Mouse (Mus musculus) testis, postnatal 10 days (tissue): Measurements from ENCODE around the gene Gse1.

ENCODE experiments used
- DNase-seq: peaks from one replicate; pipeline ENCODE4 v3.0.0; 2021; ENCODE audit warnings: low spot score

The Gse1 gene

GRCm38 (mm10) chr8:120227891-120228591, at the start of gene Gse1:
Gse1 (plus strand) TSS chr8:120228456.
- DNase-seq: peak; percentile 90

GRCm38 (mm10) chr8:120179027-120179431, 49.2 kb upstream of the Gse1 start:
- DNase-seq: peak; percentile 96

DNA sequence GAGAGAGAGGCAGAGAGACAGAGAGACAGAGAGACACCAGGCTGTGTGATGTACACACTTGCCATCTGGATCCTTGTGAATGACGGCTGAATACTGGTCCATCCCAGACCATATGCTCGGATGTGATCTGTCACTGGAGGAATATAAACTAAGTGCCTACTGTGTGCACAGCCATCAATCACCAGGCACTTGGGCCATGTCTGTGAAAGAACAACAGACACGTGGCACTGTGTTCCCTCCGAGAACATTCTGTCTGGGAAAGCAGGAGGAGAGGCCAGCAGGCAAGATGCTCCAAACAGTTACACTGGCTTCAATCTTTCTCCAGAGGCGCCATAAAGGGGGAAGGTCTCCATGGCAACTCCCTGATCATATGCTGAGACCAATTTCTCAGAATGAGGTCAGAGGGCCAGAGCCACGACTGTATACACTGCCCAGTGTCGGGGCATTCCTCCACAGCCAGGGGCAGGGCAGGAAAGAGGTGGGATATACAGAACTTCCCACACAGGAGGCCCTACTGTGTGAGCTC, 47.7 kb upstream of the Gse1 start:
- DNase-seq: no peak

DNA sequence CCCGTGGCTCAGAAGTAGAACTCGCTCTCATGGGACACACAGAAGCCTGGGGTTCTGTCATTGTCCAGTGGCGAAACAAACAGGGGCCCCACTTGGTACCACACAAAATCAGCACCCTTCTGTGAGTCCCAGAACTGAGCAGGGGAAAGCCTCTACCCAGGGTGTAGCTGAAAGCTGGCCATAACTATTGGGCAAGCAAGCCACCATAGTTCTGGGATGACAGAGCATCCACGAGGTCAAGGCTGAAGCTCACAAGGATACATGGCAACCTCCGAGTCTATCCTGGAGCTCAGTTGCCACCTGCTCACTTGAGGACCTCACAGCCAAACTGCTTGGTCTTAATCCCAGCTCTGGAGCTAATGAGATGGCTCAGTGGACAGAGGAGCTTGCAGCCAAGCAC, 47.0 kb upstream of the Gse1 start:
- DNase-seq: no peak

- no peak for DNase-seq
These were observed 46.3 kb upstream of the Gse1 start for GRCm38 (mm10) chr8:120181861-120182414.

- peak; percentile 81 for DNase-seq
These were observed 43.9 kb upstream of the Gse1 start for GRCm38 (mm10) chr8:120184366-120184765.

- peak; percentile 78 for DNase-seq
These were observed 43.1 kb upstream of the Gse1 start for GRCm38 (mm10) chr8:120184850-120185792.

DNA sequence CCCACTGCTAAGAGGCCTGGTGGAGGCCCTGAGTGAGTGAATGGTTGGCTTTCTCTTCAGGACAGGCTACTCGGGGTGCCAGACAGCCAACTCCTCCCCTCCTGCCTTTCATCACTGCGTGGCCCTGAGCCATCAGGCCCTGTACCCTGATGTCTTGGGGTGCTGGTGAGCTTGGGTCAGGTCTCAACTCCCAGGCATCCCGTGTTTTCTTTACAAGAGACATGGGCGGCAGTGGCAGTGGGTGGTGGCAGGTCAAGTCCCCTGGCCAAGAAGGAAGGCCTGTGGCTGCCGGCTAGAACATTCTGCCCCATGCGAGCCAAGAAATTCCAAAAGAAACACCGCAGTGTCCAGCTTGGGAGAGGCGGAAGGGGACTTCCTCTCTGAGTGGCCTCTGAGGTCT, 41.8 kb upstream of the Gse1 start:
- DNase-seq: no peak

DNA sequence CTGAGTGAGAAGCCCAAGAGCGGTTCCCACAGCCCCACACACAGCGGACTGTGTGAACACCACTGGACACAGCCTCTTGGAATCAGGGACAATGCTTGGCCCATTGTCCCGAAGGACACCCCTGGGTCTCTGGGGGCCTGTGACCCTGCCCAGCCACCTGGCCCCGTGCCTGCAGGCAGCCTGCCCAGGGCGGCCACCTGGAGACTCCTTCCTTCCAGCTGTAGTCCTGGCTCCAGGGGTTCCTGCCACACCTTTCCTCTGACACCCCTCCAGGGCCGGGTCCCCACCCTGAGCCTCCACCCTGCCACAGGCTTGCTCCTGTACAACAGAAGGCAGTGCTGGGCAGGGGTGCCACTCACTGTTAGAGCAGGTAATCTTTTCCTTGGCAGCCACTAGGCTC, 39.7 kb upstream of the Gse1 start:
- peak; percentile 63 for DNase-seq

DNA sequence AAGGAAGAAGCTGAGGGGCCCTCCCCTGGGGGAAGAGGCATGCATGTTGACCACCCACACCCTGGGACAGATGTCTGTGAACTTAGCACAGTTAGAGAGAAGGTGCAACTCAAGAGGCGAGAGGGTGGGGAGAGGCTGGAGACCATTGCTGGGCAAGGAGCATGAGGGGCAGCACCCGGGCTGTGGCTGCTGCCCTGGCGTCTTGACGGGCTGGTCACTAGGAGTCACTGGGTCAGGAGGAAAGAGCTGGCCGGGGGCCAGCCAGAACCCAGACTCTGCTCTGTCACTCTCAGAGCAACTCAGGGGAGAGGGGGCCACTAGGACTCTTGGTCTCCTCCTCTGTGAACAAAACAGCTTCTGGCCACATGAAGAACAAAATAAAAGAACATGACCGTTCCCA, 38.8 kb upstream of the Gse1 start:
- peak; percentile 50 for DNase-seq

GRCm38 (mm10) chr8:120190107-120190809, 38.0 kb upstream of the Gse1 start:
- peak; percentile 61 for DNase-seq

GRCm38 (mm10) chr8:120190810-120191413, 37.3 kb upstream of the Gse1 start:
- peak; percentile 98 for DNase-seq

DNA sequence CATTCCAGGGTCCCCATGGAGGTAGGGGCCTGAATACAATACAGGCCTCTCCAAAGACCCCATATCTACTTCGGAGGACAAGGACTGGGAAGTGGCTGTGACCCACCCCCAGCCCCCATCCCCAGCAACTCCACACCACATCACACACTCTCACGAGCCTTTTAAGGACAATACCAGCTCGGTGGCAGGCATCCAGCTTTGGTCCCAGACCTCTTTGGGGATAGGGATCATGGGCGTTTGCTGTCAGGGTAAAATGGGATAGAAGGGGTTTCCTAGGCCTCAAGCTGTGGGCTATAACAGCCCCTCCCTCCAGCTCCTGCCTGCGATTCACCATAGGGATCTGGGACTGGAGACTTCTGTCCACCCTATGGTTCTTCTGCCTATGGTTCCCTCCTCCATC, 36.6 kb upstream of the Gse1 start:
- peak; percentile 55 for DNase-seq

DNA sequence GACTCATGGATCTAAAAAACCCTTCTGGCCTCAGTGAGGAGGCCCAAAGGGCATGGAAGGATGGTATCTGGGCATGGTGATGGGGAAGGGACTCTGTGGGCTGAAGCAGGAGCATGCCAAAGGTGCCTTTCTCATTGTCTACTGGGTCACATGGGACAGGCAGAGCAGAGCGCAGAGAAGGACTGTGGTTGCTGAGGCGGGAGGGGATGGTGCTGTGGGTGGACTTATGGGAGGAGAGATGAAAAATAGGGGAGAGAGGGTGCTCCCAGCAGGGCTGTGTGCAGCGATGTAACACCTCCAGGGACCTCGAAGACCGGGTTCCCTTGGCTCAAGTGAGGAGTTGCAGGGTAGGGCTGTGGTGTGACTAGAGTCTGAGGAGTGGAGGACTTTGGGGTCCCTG, 36.1 kb upstream of the Gse1 start:
- no peak for DNase-seq

GRCm38 (mm10) chr8:120201351-120201750, 26.9 kb upstream of the Gse1 start:
- no peak for DNase-seq

DNA sequence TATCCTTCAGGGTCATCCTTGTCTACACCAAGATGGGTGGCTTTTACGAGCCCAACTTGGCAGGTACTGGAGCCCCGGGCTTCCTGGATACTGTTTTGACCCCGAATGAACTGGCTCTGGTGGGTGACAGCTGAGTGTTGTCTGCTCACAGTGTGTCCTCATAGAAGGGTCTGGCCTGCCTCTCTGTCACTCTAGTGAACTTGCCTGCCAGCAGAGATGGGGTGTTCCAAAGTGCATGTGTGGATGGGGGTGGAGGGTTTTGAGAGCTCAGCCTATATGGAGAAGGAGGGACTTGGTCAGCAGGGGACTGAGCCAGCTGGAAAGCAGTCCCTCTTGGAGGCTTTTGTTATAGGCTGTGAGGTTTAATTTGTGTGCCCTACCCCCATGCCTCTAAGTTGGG, 25.7 kb upstream of the Gse1 start:
- DNase-seq: no peak

GRCm38 (mm10) chr8:120204736-120205360, 23.4 kb upstream of the Gse1 start:
- peak; percentile 75 for DNase-seq

- DNase-seq: no peak
These were observed 22.3 kb upstream of the Gse1 start for GRCm38 (mm10) chr8:120205916-120206315.

DNA sequence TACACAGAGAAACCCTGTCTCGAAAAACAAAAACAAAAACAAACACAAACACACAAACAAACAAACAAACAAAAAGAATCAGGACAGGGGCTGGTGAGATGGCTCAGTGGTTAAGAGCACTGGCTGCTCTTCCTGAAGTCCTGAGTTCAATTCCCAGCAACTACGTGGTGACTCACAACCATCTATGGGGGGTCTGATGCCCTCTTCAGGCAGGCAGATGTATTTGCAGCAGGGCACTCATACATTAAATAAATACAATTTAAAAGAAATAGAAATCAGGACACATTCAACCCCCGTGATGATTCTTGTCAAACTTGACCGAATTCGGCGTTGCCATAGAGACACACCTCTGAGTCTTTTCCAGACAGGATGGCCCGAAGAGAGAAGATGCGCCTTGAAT, 20.9 kb upstream of the Gse1 start:
- DNase-seq: no peak

GRCm38 (mm10) chr8:120208113-120208512, 20.1 kb upstream of the Gse1 start:
- no peak for DNase-seq

DNA sequence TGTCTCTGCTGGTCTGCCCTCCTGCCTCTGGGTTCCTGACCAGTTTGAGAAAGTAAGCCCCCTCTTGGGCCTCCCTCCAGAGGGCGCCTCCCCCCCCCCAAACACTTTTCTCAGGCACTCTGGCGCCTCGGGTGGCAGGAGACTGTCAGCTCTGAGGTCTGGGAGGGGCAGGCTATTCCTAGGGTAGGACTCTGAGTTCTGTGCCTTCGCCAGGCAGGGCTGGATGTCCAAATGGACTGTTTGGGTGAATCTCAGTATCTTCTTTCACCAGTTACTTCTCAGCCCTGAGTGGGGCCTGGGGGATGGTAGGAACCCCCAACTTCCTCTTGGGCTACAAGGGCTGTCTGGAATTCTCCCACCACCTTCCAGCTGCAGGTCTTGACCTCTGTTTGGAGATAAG, 16.9 kb upstream of the Gse1 start:
- DNase-seq: no peak
